Mouse (Mus musculus): ENCODE measurements around the gene Tmem82. TPM values are rescaled to one million over a fixed set of nuclear protein-coding genes. Genes with fewer than 3 reads are reported as not detected.
A peak's percentile ranks its signal among the peaks of the same experiment; 100 is the strongest.

Gene Tmem82
- total RNA-seq, 1 experiment: 3.9 TPM

- no peaks in the 10 kb centered on the region for H3K9me3 ChIP-seq (ENCODE audit: control insufficient read depth, insufficient read depth, low read depth, low read length)
- in situ Hi-C loops (cut with MboI; ENCODE audit: low sequenced_read_pairs in 2 of 2, unreplicated experiment in 2 of 2): no loop called here
- TF ChIP-seq CHD2 (IDR thresholded peaks at IDR 0.05; ENCODE audit: low read depth, low read length) (no peak), ZC3H11A (IDR thresholded peaks at IDR 0.05; ENCODE audit: borderline replicate concordance, low read depth, low read length) (no peak), ZNF384 (IDR thresholded peaks at IDR 0.05; ENCODE audit: low read depth, low read length) (no peak), HCFC1 (IDR thresholded peaks at IDR 0.05; ENCODE audit: borderline replicate concordance, insufficient read depth, low read length) (no peak), MAFK (IDR thresholded peaks at IDR 0.05; ENCODE audit: insufficient read depth, low read depth, low read length) (no peak)
- no peak overlapping the region for H3K27ac ChIP-seq (ENCODE audit: insufficient read depth, low read depth, low read length, poor library complexity, severe bottlenecking)
- DNase-seq (ENCODE audit: low read depth, low spot score): no peak
- H3K4me3 ChIP-seq (ENCODE audit: insufficient read depth in 1 of 2, low read depth in 1 of 2, low read length in 2 of 2, poor library complexity in 1 of 2, severe bottlenecking in 1 of 2): no peak overlapping the region
- no peaks in the 10 kb centered on the region for H3K36me3 ChIP-seq (ENCODE audit: control insufficient read depth, insufficient read depth, low read length, poor library complexity, severe bottlenecking)
- no peak overlapping the region for H3K9ac ChIP-seq (ENCODE audit: insufficient read depth, low read depth, low read length, poor library complexity, severe bottlenecking)
- H3K4me1 ChIP-seq (ENCODE audit: control insufficient read depth in 2 of 2, insufficient read depth in 2 of 2, low read length in 2 of 2, poor library complexity in 1 of 2): peaks cover 9 to 26% of the 10 kb centered on the region in 2 experiments; a peak in 3 of 4 replicates
Measured at GRCm38 (mm10) chr4:141604493-141604892, 13.9 kb downstream of the Tmem82 start.

- no peak overlapping the region for H3K4me3 ChIP-seq (ENCODE audit: insufficient read depth in 1 of 2, low read depth in 1 of 2, low read length in 2 of 2, poor library complexity in 1 of 2, severe bottlenecking in 1 of 2)
- no peak overlapping the region for H3K27ac ChIP-seq (ENCODE audit: insufficient read depth, low read depth, low read length, poor library complexity, severe bottlenecking)
- peaks cover 9 to 26% of the 10 kb centered on the region in 2 experiments; a peak in 3 of 4 replicates for H3K4me1 ChIP-seq (ENCODE audit: control insufficient read depth in 2 of 2, insufficient read depth in 2 of 2, low read length in 2 of 2, poor library complexity in 1 of 2)
- no peak for TF ChIP-seq ZNF384 (IDR thresholded peaks at IDR 0.05; ENCODE audit: low read depth, low read length)
- no peak for TF ChIP-seq MAFK (IDR thresholded peaks at IDR 0.05; ENCODE audit: insufficient read depth, low read depth, low read length)
- TF ChIP-seq CHD2 (IDR thresholded peaks at IDR 0.05; ENCODE audit: low read depth, low read length): no peak
- TF ChIP-seq HCFC1 (IDR thresholded peaks at IDR 0.05; ENCODE audit: borderline replicate concordance, insufficient read depth, low read length): no peak
- no peak for TF ChIP-seq ZC3H11A (IDR thresholded peaks at IDR 0.05; ENCODE audit: borderline replicate concordance, low read depth, low read length)
- no peaks in the 10 kb centered on the region for H3K36me3 ChIP-seq (ENCODE audit: control insufficient read depth, insufficient read depth, low read length, poor library complexity, severe bottlenecking)
- no peaks in the 10 kb centered on the region for H3K9me3 ChIP-seq (ENCODE audit: control insufficient read depth, insufficient read depth, low read depth, low read length)
- no peak for DNase-seq (ENCODE audit: low read depth, low spot score)
- no peak overlapping the region for H3K9ac ChIP-seq (ENCODE audit: insufficient read depth, low read depth, low read length, poor library complexity, severe bottlenecking)
- in situ Hi-C loops (cut with MboI; ENCODE audit: low sequenced_read_pairs in 2 of 2, unreplicated experiment in 2 of 2): no loop called here
Measured at GRCm38 (mm10) chr4:141603921-141604320, 14.5 kb downstream of the Tmem82 start.

GRCm38 (mm10) chr4:141602523-141603223 is 15.8 kb downstream of the Tmem82 start:
- in situ Hi-C loops (cut with MboI; ENCODE audit: low sequenced_read_pairs in 2 of 2, unreplicated experiment in 2 of 2): no loop called here
- Histone ChIP-seq H3K36me3 (ENCODE audit: control insufficient read depth, insufficient read depth, low read length, poor library complexity, severe bottlenecking) (no peaks in the 10 kb centered on the region), H3K27ac (ENCODE audit: insufficient read depth, low read depth, low read length, poor library complexity, severe bottlenecking) (no peak overlapping the region), H3K4me1 (ENCODE audit: control insufficient read depth in 2 of 2, insufficient read depth in 2 of 2, low read length in 2 of 2, poor library complexity in 1 of 2) (peaks cover 9 to 26% of the 10 kb centered on the region in 2 experiments; a peak in 3 of 4 replicates), H3K9me3 (ENCODE audit: control insufficient read depth, insufficient read depth, low read depth, low read length) (no peaks in the 10 kb centered on the region), H3K9ac (ENCODE audit: insufficient read depth, low read depth, low read length, poor library complexity, severe bottlenecking) (no peak overlapping the region), H3K4me3 (ENCODE audit: insufficient read depth in 1 of 2, low read depth in 1 of 2, low read length in 2 of 2, poor library complexity in 1 of 2, severe bottlenecking in 1 of 2) (no peak overlapping the region)
- no peak for DNase-seq (ENCODE audit: low read depth, low spot score)
- TF ChIP-seq CHD2 (IDR thresholded peaks at IDR 0.05; ENCODE audit: low read depth, low read length) (no peak), ZNF384 (IDR thresholded peaks at IDR 0.05; ENCODE audit: low read depth, low read length) (no peak), HCFC1 (IDR thresholded peaks at IDR 0.05; ENCODE audit: borderline replicate concordance, insufficient read depth, low read length) (no peak), ZC3H11A (IDR thresholded peaks at IDR 0.05; ENCODE audit: borderline replicate concordance, low read depth, low read length) (no peak), MAFK (IDR thresholded peaks at IDR 0.05; ENCODE audit: insufficient read depth, low read depth, low read length) (no peak)

GRCm38 (mm10) chr4:141601148-141601862 is 17.1 kb downstream of the Tmem82 start:
- Histone ChIP-seq H3K9ac (ENCODE audit: insufficient read depth, low read depth, low read length, poor library complexity, severe bottlenecking) (no peak overlapping the region), H3K4me3 (ENCODE audit: insufficient read depth in 1 of 2, low read depth in 1 of 2, low read length in 2 of 2, poor library complexity in 1 of 2, severe bottlenecking in 1 of 2) (0 out of 4 replicates have a peak overlapping the region, but pooled peaks of 1 of the 2 experiments have one; percentile 1), H3K27ac (ENCODE audit: insufficient read depth, low read depth, low read length, poor library complexity, severe bottlenecking) (no peak overlapping the region), H3K9me3 (ENCODE audit: control insufficient read depth, insufficient read depth, low read depth, low read length) (no peaks in the 10 kb centered on the region), H3K36me3 (ENCODE audit: control insufficient read depth, insufficient read depth, low read length, poor library complexity, severe bottlenecking) (no peaks in the 10 kb centered on the region), H3K4me1 (ENCODE audit: control insufficient read depth in 2 of 2, insufficient read depth in 2 of 2, low read length in 2 of 2, poor library complexity in 1 of 2) (peaks cover 9 to 31% of the 10 kb centered on the region in 2 experiments; a peak in 3 of 4 replicates)
- no peak for DNase-seq (ENCODE audit: low read depth, low spot score)
- TF ChIP-seq ZNF384 (IDR thresholded peaks at IDR 0.05; ENCODE audit: low read depth, low read length): no peak
- no peak for TF ChIP-seq ZC3H11A (IDR thresholded peaks at IDR 0.05; ENCODE audit: borderline replicate concordance, low read depth, low read length)
- no peak for TF ChIP-seq HCFC1 (IDR thresholded peaks at IDR 0.05; ENCODE audit: borderline replicate concordance, insufficient read depth, low read length)
- TF ChIP-seq MAFK (IDR thresholded peaks at IDR 0.05; ENCODE audit: insufficient read depth, low read depth, low read length): no peak
- TF ChIP-seq CHD2 (IDR thresholded peaks at IDR 0.05; ENCODE audit: low read depth, low read length): no peak
- in situ Hi-C loops (cut with MboI; ENCODE audit: low sequenced_read_pairs in 2 of 2, unreplicated experiment in 2 of 2): no loop called here
